Mouse (Mus musculus) NIH3T3 (cell line): ENCODE results near the gene Ptgfrn.

ENCODE experiments used
- DNase-seq: peaks from one replicate; pipeline ENCODE4 v3.0.0-alpha.2; 2012; ENCODE audit warnings: low read depth

Gene Ptgfrn

DNA sequence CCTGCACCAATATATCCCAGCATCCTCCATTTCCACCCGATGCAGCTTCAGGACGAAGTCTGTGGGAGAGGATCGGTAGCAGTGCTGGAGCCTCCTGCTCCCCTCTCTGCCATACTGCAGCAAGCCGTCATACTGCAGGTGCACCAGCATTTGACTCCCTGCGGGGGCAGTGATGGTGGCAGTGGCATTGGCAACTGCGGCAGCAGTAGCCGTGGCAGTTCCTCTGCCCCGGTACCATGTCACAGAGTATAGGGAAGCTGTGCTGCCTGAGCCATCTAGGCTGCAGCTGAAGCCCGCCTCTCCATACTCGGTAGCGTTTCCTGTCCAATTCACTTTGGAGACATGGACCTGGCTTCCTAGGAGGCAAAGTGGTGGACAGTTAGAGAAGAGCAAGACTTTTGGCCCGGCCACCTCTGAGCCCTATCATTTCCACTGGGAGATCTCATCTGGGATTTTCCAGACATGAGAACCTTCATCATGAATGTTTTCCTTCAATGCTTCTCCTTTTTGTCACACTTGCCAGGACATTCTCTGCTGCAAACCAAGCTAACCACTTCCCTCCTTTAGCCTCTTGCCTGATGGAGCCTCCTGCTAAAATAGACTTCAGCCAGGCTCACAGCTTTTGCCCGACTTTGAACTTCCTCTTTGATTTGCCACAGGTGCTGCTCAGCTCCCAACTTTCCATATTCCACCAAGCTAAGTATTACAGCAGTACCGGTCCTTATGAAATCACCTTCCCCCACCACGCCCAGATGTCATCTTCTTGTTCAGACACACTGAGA is 106.3 kb downstream of the Ptgfrn start:
- no peak for DNase-seq

- DNase-seq = no peak
These were observed 110.3 kb downstream of the Ptgfrn start for GRCm38 (mm10) chr3:100999732-101000131.

GRCm38 (mm10) chr3:100998904-100999340 is 111.2 kb downstream of the Ptgfrn start:
- DNase-seq = peak; percentile 77

DNA sequence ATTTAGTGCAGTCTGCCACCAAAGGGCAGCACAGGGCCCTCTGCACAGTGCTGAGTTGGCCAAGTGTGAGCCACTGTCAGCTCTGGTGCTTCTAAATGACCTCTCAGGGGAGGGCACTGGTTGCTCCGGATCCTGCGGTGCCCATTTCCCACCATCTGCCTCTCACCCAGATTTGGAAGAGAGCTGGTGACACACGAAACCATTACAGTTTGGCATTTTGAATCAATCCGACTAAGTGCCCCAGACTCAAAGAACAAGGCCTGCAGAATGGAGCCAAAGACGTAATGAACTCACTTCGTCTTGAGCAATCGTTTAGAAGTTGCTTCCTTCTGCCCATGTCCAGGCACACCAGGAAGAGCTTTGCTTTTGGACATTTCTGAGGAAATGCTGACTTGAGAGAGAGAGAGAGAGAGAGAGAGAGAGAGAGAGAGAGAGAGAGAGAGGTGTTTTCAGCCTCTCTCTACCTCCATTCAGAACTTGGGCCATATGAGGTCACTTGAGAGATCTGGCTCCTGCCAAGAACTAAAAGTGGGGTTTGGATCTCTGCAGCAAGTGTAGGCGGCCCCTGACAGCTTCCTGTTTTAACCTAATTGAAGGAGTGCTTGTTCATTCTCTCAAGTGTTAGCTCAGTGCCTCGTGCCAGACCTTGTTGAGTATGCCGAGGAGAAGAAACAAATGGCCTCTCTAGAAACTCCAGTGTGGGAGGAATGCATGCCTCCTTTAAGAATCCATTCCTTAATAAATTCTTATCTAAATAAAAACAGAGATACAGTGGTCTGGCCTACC is 112.1 kb downstream of the Ptgfrn start:
- DNase-seq = peak; percentile 8

DNA sequence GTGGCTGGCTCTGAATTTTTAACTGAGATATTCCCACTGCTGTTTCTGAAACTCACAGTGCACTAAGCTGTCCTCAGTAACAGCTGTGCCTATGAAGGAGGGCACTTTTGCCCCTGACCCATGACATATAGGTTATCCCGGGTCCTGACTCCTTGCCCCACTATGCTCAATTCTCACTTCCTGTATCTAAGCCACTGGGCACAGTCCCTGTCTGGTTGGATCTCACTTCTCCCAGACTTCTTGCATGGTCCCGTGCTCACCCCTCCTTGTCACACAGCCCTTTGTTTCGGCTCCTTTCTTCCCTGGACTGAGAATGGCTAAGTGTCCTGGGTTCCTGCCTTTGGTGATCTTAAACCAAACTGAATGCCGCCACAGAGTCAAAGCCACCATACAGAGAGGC is 115.8 kb downstream of the Ptgfrn start:
- DNase-seq = no peak

DNA sequence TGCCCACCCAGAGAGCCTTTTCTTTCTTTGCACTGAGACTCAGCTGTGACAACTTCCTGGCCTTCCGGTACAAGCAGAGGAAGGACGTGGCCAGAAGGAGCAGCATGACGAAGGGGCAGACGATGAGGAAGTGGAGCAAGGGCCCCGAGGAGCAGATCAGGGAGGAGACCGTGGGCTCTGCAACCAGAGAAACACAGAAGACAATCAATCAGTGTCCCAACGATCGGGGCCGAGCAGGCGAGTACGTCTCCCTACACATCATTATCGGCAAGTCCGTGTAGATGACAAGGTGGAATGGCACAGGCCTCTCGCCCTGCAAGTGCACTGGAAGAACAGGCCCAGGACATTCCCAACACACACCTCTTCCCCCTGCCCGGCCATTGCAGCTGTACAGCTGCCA is 116.4 kb downstream of the Ptgfrn start:
- no peak for DNase-seq

- DNase-seq = no peak
These were observed 116.9 kb downstream of the Ptgfrn start for GRCm38 (mm10) chr3:100993158-100993557.
